Mouse (Mus musculus) lung, postnatal 25 days (tissue): Measurements from ENCODE around the gene Echdc2.

Experiments
- DNase-seq: peaks from one replicate; pipeline ENCODE4 v3.0.0; 2022; ENCODE audit warnings: low spot score

The Echdc2 gene

GRCm38 (mm10) chr4:108204629-108205028 is 39.4 kb downstream of the Echdc2 start:
- no peak for DNase-seq

- no peak for DNase-seq
Measured at GRCm38 (mm10) chr4:108213023-108213422, 47.8 kb downstream of the Echdc2 start.

- no peak for DNase-seq
Measured at GRCm38 (mm10) chr4:108217332-108218179, 52.3 kb downstream of the Echdc2 start, which contains the start of gene Zyg11a. TSS of gene Zyg11a (minus strand) at chr4:108218048.

- no peak for DNase-seq
Measured at GRCm38 (mm10) chr4:108219019-108219418, 53.8 kb downstream of the Echdc2 start.

- no peak for DNase-seq
Measured at GRCm38 (mm10) chr4:108222507-108222906, 57.3 kb downstream of the Echdc2 start.

GRCm38 (mm10) chr4:108225341-108225872 is 60.2 kb downstream of the Echdc2 start:
- DNase-seq = no peak
